Mouse (Mus musculus) right cerebral cortex, postnatal 10 days (tissue): ENCODE data around the gene Tnpo1.

Source experiments
- DNase-seq, 2 experiments: peaks; one replicate each; pipeline ENCODE4 v3.0.0; 2021; ENCODE audit warnings: low spot score in 2 of 2

The Tnpo1 gene

GRCm38 (mm10) chr13:98818205-98818604 lies 108.0 kb downstream of the Tnpo1 start:
- peak in 1 of 2 experiments; percentile 15 for DNase-seq

DNA sequence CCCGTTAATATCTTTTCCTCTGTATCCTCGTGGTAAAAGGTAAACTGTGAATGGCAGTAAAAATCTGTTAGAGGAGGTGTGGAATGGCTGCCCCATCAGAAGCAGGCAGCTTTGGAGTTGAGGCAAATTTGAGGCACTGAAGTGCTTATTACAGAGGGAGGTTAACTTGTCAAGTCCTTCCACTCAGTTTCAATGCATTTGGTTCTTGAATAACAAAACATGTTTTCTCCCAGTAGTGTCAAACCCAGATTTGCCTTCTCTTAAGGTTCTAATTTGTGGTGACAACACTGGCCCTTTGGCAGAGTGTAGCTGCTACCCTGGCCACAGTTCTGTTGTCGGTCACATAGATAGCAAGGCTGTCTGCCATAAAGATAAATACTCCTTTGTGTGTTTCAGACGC lies 108.4 kb downstream of the Tnpo1 start:
- DNase-seq: peak in 1 of 2 experiments; percentile 13

DNA sequence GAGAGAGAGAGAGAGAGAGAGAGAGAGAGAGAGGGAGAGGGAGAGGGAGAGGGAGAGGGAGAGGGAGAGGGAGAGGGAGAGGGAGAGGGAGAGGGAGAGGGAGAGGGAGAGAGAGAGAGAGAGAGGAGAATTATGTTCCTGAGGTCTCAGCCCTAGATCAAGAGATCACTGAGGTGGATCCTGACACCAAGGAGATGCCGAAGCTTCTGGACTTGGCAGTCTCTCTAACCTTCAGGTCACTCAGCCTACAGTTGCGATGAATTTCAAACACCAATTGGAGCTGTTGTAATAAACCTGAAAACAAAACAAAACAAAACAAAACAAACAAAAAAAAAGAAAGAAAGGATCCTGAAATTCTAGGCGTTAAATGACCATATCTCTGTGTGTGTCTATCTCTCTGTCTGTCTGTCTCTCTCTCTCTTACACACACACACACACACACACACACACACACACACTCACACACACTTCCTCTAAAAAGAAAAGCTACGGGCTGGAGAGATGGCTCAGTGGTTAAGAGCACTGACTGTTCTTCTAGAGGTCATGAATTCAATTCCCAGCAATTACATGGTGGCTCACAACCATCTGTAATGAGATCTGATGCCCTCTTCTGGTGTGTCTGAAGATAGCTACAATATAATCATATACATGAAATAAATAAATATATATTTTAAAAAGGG lies 109.1 kb downstream of the Tnpo1 start:
- peak in 1 of 2 experiments; percentile 15 for DNase-seq

GRCm38 (mm10) chr13:98816571-98816970 lies 109.6 kb downstream of the Tnpo1 start:
- DNase-seq: peak in 1 of 2 experiments; percentile 32

DNA sequence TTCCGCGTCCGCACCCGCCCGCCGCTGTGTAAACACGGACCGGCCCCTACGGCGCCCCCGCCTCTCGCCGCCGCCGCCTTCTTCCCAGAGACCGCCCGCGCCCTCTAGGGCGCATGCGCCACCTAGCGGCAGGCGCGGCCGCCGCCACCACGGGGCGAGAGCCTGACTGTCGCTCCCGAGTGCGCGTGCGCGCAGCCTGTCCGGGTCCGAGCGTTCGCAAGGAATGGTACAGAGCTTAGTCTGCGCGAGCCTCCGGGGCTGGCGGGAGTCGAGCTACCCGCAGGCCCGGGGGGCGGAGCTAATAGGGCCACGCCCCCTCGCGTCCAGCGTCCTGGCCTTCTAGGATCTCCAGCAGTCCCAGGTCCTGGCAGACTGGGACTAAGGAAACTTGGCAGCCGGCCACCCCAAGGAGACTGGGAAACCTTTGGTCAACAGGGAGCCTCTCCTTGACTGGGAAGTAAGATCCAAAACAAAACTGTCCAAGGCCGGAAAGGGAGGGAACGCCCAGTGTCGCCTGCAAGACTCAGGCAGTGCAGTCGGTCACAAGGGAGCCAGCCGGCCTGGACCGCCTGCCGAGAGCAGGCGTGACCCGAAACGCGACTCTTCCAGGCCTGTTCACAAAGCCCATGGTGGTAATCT lies 110.9 kb downstream of the Tnpo1 start, which contains the start of gene Fcho2:
Fcho2 (minus strand) TSS at position 303 of the 639 bp plus-strand sequence.
- DNase-seq: peak; percentile 96

DNA sequence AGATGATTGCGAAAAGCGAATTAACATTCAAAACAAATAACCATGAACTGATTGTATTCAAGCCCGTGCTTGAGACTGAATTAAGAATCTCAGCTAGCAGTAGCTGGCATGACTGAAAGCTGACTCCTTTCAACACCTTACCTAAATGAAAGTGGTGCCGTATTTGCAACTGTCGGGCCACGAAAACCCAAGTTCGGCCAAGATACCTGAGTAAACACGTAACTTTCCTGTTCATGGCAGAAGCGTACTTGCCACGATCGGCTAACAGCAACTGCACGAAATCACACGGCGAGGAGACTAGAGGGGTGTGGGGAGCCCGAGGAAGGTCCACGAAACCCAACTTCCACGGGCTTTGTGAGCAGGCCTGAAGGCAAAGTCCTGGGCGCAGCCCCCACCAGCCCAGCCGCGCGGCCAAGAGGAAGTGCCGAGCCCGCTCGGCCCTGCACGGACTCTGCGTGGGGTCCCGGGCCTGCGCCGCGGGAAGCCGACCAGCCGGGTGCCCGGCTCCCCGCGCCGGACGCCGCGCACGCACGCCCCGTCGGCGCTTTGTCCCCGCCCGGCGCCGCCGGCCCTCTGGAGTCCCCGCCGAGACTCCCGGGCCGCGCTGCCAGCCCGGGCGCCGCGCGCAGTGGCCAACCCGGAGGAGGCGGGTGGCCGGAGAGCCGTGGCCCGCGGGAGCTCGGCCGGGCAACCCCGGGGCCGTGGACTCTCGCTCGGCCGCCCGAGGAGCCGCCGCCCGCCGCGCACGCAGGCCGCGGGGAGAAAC lies 111.7 kb downstream of the Tnpo1 start:
- peak; percentile 57 to 59 for DNase-seq

DNA sequence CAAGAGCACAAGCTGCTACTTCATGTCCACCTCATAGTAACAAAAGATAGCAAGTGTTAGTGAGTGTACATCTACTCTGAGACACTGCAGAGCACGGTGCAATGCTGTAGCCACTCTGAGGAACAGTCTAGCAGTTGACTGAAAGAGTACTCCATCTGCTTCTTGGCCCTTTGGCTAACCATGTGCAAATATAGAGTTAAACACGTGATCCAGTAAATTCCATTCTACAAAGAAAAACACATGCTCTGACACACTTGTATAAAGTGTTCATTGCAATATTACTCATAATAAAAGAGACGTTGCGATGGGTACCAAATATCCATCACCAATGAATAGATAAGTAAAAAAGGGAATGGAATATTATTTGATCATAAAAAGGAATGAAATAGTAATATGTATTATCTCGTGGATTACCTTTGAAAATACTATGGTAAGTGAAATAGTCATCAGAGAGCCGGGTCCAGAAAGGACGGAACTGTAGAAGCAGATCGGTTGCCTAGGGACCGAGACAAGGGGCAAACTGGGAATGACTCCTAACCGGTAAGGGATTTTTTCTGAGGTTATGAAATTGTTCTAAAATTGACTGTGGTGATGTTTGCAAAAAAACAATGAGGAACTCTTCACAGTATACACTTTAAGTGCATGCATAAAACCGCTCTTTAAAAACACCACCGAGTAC lies 112.4 kb downstream of the Tnpo1 start:
- no peak for DNase-seq

DNA sequence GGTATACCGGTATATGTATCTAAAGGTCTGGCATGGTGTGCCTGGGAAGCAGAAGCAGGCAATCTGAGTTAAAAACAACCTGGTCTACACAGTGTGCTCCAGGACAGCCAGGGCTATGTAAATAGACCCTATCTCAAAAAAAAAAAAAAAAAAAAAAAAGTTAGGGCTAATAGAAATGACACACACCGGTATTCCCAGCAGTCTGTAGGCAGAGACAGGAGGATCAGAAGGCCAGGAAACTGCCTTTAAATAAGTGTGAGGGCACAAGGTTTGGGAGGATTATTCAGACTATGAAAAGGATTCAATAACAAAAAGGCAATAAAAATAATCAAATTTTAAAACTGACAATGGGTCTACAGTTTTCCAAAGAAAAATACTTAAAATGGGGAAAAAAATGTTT lies 113.0 kb downstream of the Tnpo1 start:
- no peak for DNase-seq

GRCm38 (mm10) chr13:98812285-98812684 lies 113.9 kb downstream of the Tnpo1 start:
- DNase-seq: no peak

DNA sequence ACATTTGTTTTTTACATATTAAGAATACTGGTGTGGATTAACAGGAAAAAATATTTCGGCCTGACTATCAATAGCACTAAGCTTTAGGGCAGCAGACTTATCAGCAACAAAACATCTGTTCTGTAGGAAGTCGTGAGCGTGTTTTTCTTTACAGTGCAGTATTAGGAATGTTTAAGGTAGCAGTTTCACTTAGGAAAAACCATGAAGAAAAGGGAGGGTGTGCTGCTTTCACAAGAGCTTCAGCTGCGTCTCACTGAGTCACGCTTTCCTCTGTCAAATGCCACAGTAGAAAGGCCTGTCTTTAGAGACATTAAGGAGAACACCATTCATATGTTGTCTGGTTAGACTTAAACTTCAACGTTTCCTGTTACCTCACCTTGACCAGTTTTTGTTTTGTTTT lies 116.0 kb downstream of the Tnpo1 start:
- no peak for DNase-seq

GRCm38 (mm10) chr13:98809087-98809486 lies 117.1 kb downstream of the Tnpo1 start:
- no peak for DNase-seq

DNA sequence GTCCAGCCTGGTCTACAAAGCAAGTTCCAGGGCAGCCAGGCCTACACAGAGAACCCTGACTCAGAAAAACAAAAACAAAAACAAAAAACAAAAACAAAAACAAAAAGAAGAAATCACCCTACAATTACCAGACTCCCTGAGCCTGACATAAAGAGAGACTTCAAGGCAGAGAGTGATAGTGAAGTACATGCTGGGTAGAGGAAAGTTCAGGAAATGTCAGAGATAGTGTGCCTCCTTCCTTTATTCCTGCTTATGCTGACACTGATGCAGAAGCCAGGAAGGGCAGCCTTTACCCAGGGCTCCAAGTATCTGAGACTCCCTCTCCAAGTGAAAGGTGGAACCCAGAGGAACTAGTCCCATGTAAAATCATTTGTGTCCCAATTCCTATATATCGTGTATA lies 121.7 kb downstream of the Tnpo1 start:
- DNase-seq: no peak

DNA sequence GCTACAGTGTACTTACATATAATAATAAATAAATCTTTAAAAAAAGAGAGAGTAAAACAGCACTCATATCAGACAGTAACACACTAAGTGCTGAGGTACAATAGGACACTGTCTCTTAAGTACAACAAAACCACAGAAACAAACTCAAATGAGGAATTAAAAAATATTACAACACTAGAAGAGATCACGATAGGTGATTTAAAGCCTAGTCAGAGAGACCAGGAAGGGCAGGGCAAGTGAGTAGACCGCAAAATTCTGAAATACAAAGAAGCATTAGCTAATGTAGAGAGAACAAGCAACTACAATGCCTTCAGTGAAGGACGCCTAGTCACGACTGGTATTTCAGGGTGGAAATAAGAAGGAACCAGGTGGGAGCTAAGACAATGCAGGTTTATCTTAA lies 122.5 kb downstream of the Tnpo1 start:
- no peak for DNase-seq

- no peak for DNase-seq
Observed at GRCm38 (mm10) chr13:98802957-98803356, 123.2 kb downstream of the Tnpo1 start.

GRCm38 (mm10) chr13:98795511-98795910 lies 130.7 kb downstream of the Tnpo1 start:
- DNase-seq: no peak

DNA sequence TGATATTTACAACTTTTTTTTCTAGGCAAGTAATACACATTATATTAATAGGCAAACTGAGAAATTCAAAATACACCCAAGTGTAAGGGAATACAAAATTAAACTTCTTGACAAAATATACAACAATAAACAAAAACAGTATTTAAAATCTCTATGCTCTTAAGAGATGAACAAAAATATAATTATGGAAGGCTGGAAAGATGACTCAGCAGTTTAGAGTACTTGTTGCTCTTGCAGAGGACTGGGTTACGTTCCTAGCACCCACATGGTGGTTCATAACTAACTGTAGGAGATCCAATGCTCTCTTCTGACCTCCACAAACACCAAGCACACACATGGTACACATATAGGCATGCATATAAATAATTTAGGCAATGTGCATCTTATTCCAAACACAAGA lies 133.3 kb downstream of the Tnpo1 start:
- DNase-seq: no peak

DNA sequence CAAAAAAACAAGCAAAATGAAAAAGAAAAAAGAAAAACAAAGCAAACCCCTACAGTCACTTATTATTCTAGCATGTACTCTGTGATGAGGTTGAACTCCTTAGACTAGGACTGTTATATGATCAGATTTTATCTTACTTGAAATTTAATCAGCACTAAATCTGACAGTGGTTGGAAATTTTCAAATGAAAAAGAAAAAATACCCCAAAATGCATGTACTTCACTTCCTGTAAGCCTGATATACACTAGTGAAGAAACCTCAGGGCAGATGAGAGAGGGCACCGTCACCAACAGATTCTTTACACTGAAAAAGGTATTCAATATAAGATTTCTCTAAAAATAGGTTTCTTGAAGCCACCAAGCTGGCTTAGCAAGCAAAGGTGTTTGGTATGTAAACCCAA lies 134.5 kb downstream of the Tnpo1 start:
- DNase-seq: no peak
